Comparison of ENCODE assay signal across 23 mouse cellular contexts in the genomic region with DNA sequence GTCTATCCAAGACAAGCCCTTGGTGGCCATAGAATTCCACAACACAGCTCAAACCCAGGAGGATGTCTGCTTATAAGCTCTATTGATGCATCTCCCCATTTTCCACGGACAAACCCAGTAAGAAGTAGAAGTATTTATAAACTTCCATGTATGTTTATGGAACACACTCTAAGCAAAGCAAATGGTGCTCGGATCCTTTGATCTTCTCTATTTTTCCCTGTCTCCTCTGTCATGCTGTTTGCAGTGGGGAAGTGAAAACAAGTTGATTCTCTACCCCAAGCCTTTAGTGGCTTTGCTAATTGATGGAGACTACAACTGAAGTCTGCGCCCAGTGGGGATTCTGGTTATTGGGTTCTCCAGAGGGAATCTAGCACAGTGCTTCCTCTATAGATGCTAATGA.
DNase-seq lines count a peak whose midpoint lies in the region; ATAC-seq and TF ChIP-seq lines count a peak whose summit lies in the region.
"Had no signal": no experiment of that assay in that cellular context is flagged by ENCODE, and none has a peak within 500 bp of the region (broad histone marks: within the 10 kb centered on the region; RNA-seq: fewer than 3 reads in every experiment).

No protein-coding gene starts in this region.

- H3K4me3 ChIP-seq in left cerebral cortex, adult 2 months = no peak overlapping the region
- H3K4me3 ChIP-seq in lung, embryonic 16.5 days (ENCODE audit: low read length) = no peak overlapping the region
- H3K4me3 ChIP-seq in lung, postnatal 0 days (ENCODE audit: low read depth, low read length) = no peak overlapping the region
- no peak overlapping the region for H3K4me3 ChIP-seq in midbrain, embryonic 12.5 days
- H3K4me3 ChIP-seq in midbrain, embryonic 14.5 days (replicated peaks; ENCODE audit: low read depth, low read length) = no peak overlapping the region
- H3K4me3 ChIP-seq: embryonic facial prominence, embryonic 12.5 days; erythroblast, embryonic 14.5 days; forebrain, embryonic 13.5 days; gastrocnemius, adult 2 months; hindbrain, embryonic 12.5 days; hindbrain, embryonic 15.5 days had no signal

- ATAC-seq in lung, embryonic 16.5 days (ENCODE audit: low read depth) = peak; percentile 56
- no peak for ATAC-seq in lung, postnatal 0 days
- peak; percentile 9; the same call in 1 of the 2 replicates for ATAC-seq in midbrain, embryonic 12.5 days (ENCODE audit: low FRiP score, low read depth)
- ATAC-seq in midbrain, embryonic 14.5 days (ENCODE audit: low FRiP score, low TSS enrichment) = no peak
- ATAC-seq: CD4-positive, CD25-positive, alpha-beta regulatory T cell, adult 4 months; forebrain, embryonic 13.5 days; forebrain, postnatal 0 days had no signal

- WGBS in lung, embryonic 16.5 days = 42% methylated on average over 3 of the region's 3 CpGs
- WGBS in lung, postnatal 0 days = 51% methylated on average over 3 of the region's 3 CpGs
- 78% methylated on average over 3 of the region's 3 CpGs for WGBS in midbrain, embryonic 12.5 days
- 73% methylated on average over 3 of the region's 3 CpGs for WGBS in midbrain, embryonic 14.5 days

- no peak for TF ChIP-seq EP300 in lung, postnatal 0 days (IDR thresholded peaks at IDR 0.05)

- H3K9ac ChIP-seq in lung, embryonic 16.5 days (ENCODE audit: low read length) = no peak overlapping the region
- no peak overlapping the region for H3K9ac ChIP-seq in lung, postnatal 0 days (replicated peaks; ENCODE audit: low read depth)
- no peak overlapping the region for H3K9ac ChIP-seq in midbrain, embryonic 12.5 days (replicated peaks)
- no peak overlapping the region for H3K9ac ChIP-seq in midbrain, embryonic 14.5 days (replicated peaks; ENCODE audit: low read length)
- H3K9ac ChIP-seq: embryonic facial prominence, embryonic 12.5 days; forebrain, embryonic 13.5 days; forebrain, postnatal 0 days; hindbrain, embryonic 12.5 days; hindbrain, embryonic 15.5 days had no signal

- no peak for DNase-seq in left cerebral cortex, adult 2 months (ENCODE audit: extremely low spot score in 1 of 2, low spot score in 2 of 2)
- DNase-seq in left cerebral cortex, adult 11 months (ENCODE audit: low spot score) = no peak
- DNase-seq in lung, postnatal 0 days (ENCODE audit: low spot score) = no peak
- DNase-seq in midbrain, embryonic 14.5 days = no peak
- DNase-seq in cerebellum, adult 18-20 months = no peak
- DNase-seq: adrenal gland, adult 2 months; adrenal gland, postnatal 14 days; cerebellum, adult 11-12 months; cerebellum, adult 9-10 months; cerebellum, postnatal 14 days; forebrain, postnatal 0 days; gastrocnemius, adult 2 months; gastrocnemius, postnatal 14 days; heart, adult 11 months had no signal

- TF ChIP-seq CTCF in left cerebral cortex, adult 2 months (IDR thresholded peaks at IDR 0.05) = no peak
- no peak for TF ChIP-seq CTCF in lung, postnatal 0 days (IDR thresholded peaks at IDR 0.05)

- no peak overlapping the region for H3K4me2 ChIP-seq in lung, embryonic 16.5 days (ENCODE audit: low read depth, low read length)
- H3K4me2 ChIP-seq in lung, postnatal 0 days (replicated peaks; ENCODE audit: low read depth, low read length) = no peak overlapping the region
- no peak overlapping the region for H3K4me2 ChIP-seq in midbrain, embryonic 12.5 days (replicated peaks)
- H3K4me2 ChIP-seq in midbrain, embryonic 14.5 days (ENCODE audit: low read length) = no peak overlapping the region
- H3K4me2 ChIP-seq: embryonic facial prominence, embryonic 12.5 days; forebrain, embryonic 13.5 days; heart, embryonic 11.5 days; hindbrain, embryonic 12.5 days; hindbrain, embryonic 15.5 days had no signal

- intact Hi-C loops in left cerebral cortex, adult 2 months (cut with DNase I) = loop anchor here (5.0 kb wide), 1 partner anchor 88 kb away; the partner anchor contains the start of gene B3galt1

- no peaks in the 10 kb centered on the region for H3K4me1 ChIP-seq in lung, embryonic 16.5 days (replicated peaks; ENCODE audit: control insufficient read depth, insufficient read depth, low read length)
- H3K4me1 ChIP-seq in lung, postnatal 0 days (ENCODE audit: insufficient read depth, low read depth, low read length) = no peaks in the 10 kb centered on the region
- H3K4me1 ChIP-seq in midbrain, embryonic 12.5 days = no peaks in the 10 kb centered on the region
- H3K4me1 ChIP-seq in midbrain, embryonic 14.5 days (ENCODE audit: control insufficient read depth, insufficient read depth, low read length) = no peaks in the 10 kb centered on the region
- H3K4me1 ChIP-seq: embryonic facial prominence, embryonic 12.5 days; forebrain, embryonic 13.5 days; hindbrain, embryonic 12.5 days; hindbrain, embryonic 15.5 days had no signal

- H3K36me3 ChIP-seq in lung, embryonic 16.5 days (ENCODE audit: control insufficient read depth, insufficient read depth, low read length) = no peaks in the 10 kb centered on the region
- no peaks in the 10 kb centered on the region for H3K36me3 ChIP-seq in lung, postnatal 0 days (ENCODE audit: insufficient read depth, low read length)
- no peaks in the 10 kb centered on the region for H3K36me3 ChIP-seq in midbrain, embryonic 12.5 days
- H3K36me3 ChIP-seq in midbrain, embryonic 14.5 days (ENCODE audit: control insufficient read depth, insufficient read depth, low read length) = no peaks in the 10 kb centered on the region
- H3K36me3 ChIP-seq: embryonic facial prominence, embryonic 12.5 days; hindbrain, embryonic 12.5 days; hindbrain, embryonic 15.5 days had no signal

- 0 out of 2 replicates have a peak overlapping the region, but pooled peaks have one; percentile 19 for H3K27ac ChIP-seq in left cerebral cortex, adult 2 months
- no peak overlapping the region for H3K27ac ChIP-seq in lung, embryonic 16.5 days (ENCODE audit: low read length)
- H3K27ac ChIP-seq in lung, postnatal 0 days (ENCODE audit: low read length) = no peak overlapping the region
- H3K27ac ChIP-seq in midbrain, embryonic 12.5 days (replicated peaks) = no peak overlapping the region
- H3K27ac ChIP-seq in midbrain, embryonic 14.5 days (replicated peaks; ENCODE audit: low read depth, low read length) = no peak overlapping the region
- H3K27ac ChIP-seq: embryonic facial prominence, embryonic 12.5 days; forebrain, embryonic 13.5 days; gastrocnemius, adult 2 months; hindbrain, embryonic 12.5 days; hindbrain, embryonic 15.5 days had no signal

- no peaks in the 10 kb centered on the region for H3K9me3 ChIP-seq in lung, embryonic 16.5 days (ENCODE audit: control insufficient read depth, low read length)
- no peaks in the 10 kb centered on the region for H3K9me3 ChIP-seq in lung, postnatal 0 days (ENCODE audit: low read length)
- H3K9me3 ChIP-seq in midbrain, embryonic 12.5 days = no peaks in the 10 kb centered on the region
- H3K9me3 ChIP-seq in midbrain, embryonic 14.5 days (ENCODE audit: control insufficient read depth, low read length) = no peaks in the 10 kb centered on the region
- H3K9me3 ChIP-seq: embryonic facial prominence, embryonic 12.5 days; forebrain, embryonic 13.5 days; hindbrain, embryonic 12.5 days; hindbrain, embryonic 15.5 days had no signal

- H3K27me3 ChIP-seq in lung, embryonic 16.5 days (ENCODE audit: control insufficient read depth, insufficient read depth, low read depth, low read length) = no peaks in the 10 kb centered on the region
- H3K27me3 ChIP-seq in lung, postnatal 0 days (replicated peaks; ENCODE audit: insufficient read depth, low read length) = no peaks in the 10 kb centered on the region
- H3K27me3 ChIP-seq in midbrain, embryonic 12.5 days = no peaks in the 10 kb centered on the region
- H3K27me3 ChIP-seq in midbrain, embryonic 14.5 days (ENCODE audit: control insufficient read depth, insufficient read depth, low read length) = no peaks in the 10 kb centered on the region
- H3K27me3 ChIP-seq: embryonic facial prominence, embryonic 12.5 days; forebrain, embryonic 13.5 days; hindbrain, embryonic 12.5 days; hindbrain, embryonic 15.5 days had no signal

Comparison
In these comparisons a context has a peak if more than half of its experiments do, and no peak if none do; other contexts are left out.
1. ATAC-seq: peak in lung, embryonic 16.5 days (single experiment) and midbrain, embryonic 12.5 days (single experiment); none in lung, postnatal 0 days (single experiment) and midbrain, embryonic 14.5 days (single experiment).